In genomic region chr5:134186961-134187731, GRCm38 (mm10) we compare ENCODE assay signal across 8 mouse cellular contexts. TPM values are rescaled to one million over a fixed set of nuclear protein-coding genes. Genes with fewer than 3 reads are reported as not detected.
DNase-seq lines count a peak whose midpoint lies in the region; ATAC-seq lines count a peak whose summit lies in the region.

No protein-coding gene starts in this region.

- ATAC-seq in midbrain, embryonic 11.5 days (ENCODE audit: low FRiP score): no peak
- no peak for ATAC-seq in midbrain, embryonic 15.5 days (replicated peaks)
- peak; percentile 49 for ATAC-seq in megakaryocyte, adult 5-6 weeks (ENCODE audit: poor library complexity, severe bottlenecking)

- H3K4me2 ChIP-seq in midbrain, embryonic 11.5 days: no peak overlapping the region
- H3K4me2 ChIP-seq in midbrain, embryonic 15.5 days: no peak overlapping the region

- H3K27ac ChIP-seq in midbrain, embryonic 11.5 days (ENCODE audit: low read depth, low read length): no peak overlapping the region
- no peak overlapping the region for H3K27ac ChIP-seq in midbrain, embryonic 15.5 days

- no peak overlapping the region for H3K4me3 ChIP-seq in midbrain, embryonic 11.5 days (ENCODE audit: low read depth, low read length)
- H3K4me3 ChIP-seq in midbrain, embryonic 15.5 days: no peak overlapping the region

- no peaks in the 10 kb centered on the region for H3K27me3 ChIP-seq in midbrain, embryonic 11.5 days (ENCODE audit: control insufficient read depth, insufficient read depth, low read length)
- no peaks in the 10 kb centered on the region for H3K27me3 ChIP-seq in midbrain, embryonic 15.5 days (replicated peaks)

- H3K9ac ChIP-seq in midbrain, embryonic 11.5 days (ENCODE audit: low read length): no peak overlapping the region
- H3K9ac ChIP-seq in midbrain, embryonic 15.5 days: no peak overlapping the region

- no peaks in the 10 kb centered on the region for H3K9me3 ChIP-seq in midbrain, embryonic 11.5 days (ENCODE audit: control insufficient read depth, low read length)
- H3K9me3 ChIP-seq in midbrain, embryonic 15.5 days: no peaks in the 10 kb centered on the region

- DNase-seq in cerebellum, adult 8-10 months: peak; percentile 43
- no peak for DNase-seq in cerebellum, adult 11-12 months
- peak; percentile 93 for DNase-seq in midbrain, embryonic 11.5 days (ENCODE audit: low spot score, missing footprints)
- DNase-seq in c-Kit-positive CD71-positive TER-119-negative erythroid progenitor cells, embryonic 14.5 days (ENCODE audit: low read depth): peak; percentile 72
- peak; percentile 71 for DNase-seq in kidney, postnatal 10 days
- DNase-seq in spleen, postnatal 4 days (ENCODE audit: low spot score in 2 of 2): peak; percentile 71 to 89

- H3K4me1 ChIP-seq in midbrain, embryonic 11.5 days (ENCODE audit: control insufficient read depth, insufficient read depth, low read length): peaks cover 10% of the 10 kb centered on the region; the same call in 1 of the 2 replicates
- peaks cover 12% of the 10 kb centered on the region for H3K4me1 ChIP-seq in midbrain, embryonic 15.5 days

- H3K36me3 ChIP-seq in midbrain, embryonic 11.5 days (ENCODE audit: control insufficient read depth, insufficient read depth, low read length): no peaks in the 10 kb centered on the region
- H3K36me3 ChIP-seq in midbrain, embryonic 15.5 days (replicated peaks): no peaks in the 10 kb centered on the region

- 73% methylated on average over 4 of the region's 4 CpGs for WGBS in midbrain, embryonic 11.5 days
- WGBS in midbrain, embryonic 15.5 days: 77% methylated on average over 4 of the region's 4 CpGs

RNA-seq across cellular contexts. Expression of gene Gtf2ird2, which starts 3.3 kb away (rescaled TPM):
- polyA plus RNA-seq in midbrain, embryonic 11.5 days (2014; fragmentation: Nextera tagmentation; extraction: Ambion mirVana): 6.6 and 7.4 TPM in 2 replicates
- 16.3 and 17.9 TPM in 2 replicates for polyA plus RNA-seq in midbrain, embryonic 15.5 days (2015; fragmentation: Nextera tagmentation; extraction: Ambion mirVana)
- 2.7 and 4.4 TPM in 2 replicates for total RNA-seq in megakaryocyte, adult 5-6 weeks (2015)
- total RNA-seq in megakaryocyte, adult 5-6 weeks (2017): 2.5 and 3.2 TPM in 2 replicates

RNA-seq across cellular contexts. Expression of gene Rcc1l, which starts 10.6 kb away (rescaled TPM):
- 24.5 and 27.5 TPM in 2 replicates for polyA plus RNA-seq in midbrain, embryonic 11.5 days (2014; fragmentation: Nextera tagmentation; extraction: Ambion mirVana)
- polyA plus RNA-seq in midbrain, embryonic 15.5 days (2015; fragmentation: Nextera tagmentation; extraction: Ambion mirVana): 19.8 and 24.0 TPM in 2 replicates
- total RNA-seq in megakaryocyte, adult 5-6 weeks (2015): 2.9 and 3.4 TPM in 2 replicates
- total RNA-seq in megakaryocyte, adult 5-6 weeks (2017): 1.8 and 2.1 TPM in 2 replicates

RNA-seq across cellular contexts. Expression of gene Ncf1, which starts 42.3 kb away (rescaled TPM):
- 2.0 and 3.1 TPM in 2 replicates for polyA plus RNA-seq in midbrain, embryonic 11.5 days (2014; fragmentation: Nextera tagmentation; extraction: Ambion mirVana)
- 3.3 and 3.4 TPM in 2 replicates for polyA plus RNA-seq in midbrain, embryonic 15.5 days (2015; fragmentation: Nextera tagmentation; extraction: Ambion mirVana)
- total RNA-seq in megakaryocyte, adult 5-6 weeks (2015): 284 and 306 TPM in 2 replicates
- 339 and 371 TPM in 2 replicates for total RNA-seq in megakaryocyte, adult 5-6 weeks (2017)
